Mouse (Mus musculus) thymus, adult 2 months (tissue): ENCODE measurements at regions not wholly inside any gene's neighbourhood (a gene's known extent, or its start where the extent isn't known, plus 50 kb on each side); places are given as distances from the start of the nearest gene placed in this dataset.
"Not testable (repeated sequence)": the region's sequence is repeated elsewhere in the genome, so short reads cannot be mapped to it uniquely, and the experiment has no call there.

Experiments used
- DNase-seq: peaks from one replicate; pipeline ENCODE4 v3.0.0; 2021
- H3K27ac ChIP-seq: fragments of 200-500 bp; 2 replicates; pipeline ENCODE4 v1.5.1; 2012; ENCODE audit warnings: low read length, control low read depth; ENCODE audit not compliant: control insufficient read depth, insufficient read depth
- H3K27me3 ChIP-seq: fragments of 200-500 bp; 2 replicates; pipeline ENCODE4 v1.6.1; 2012; ENCODE audit warnings: mild to moderate bottlenecking, low read length, moderate library complexity, mixed read lengths; ENCODE audit not compliant: control insufficient read depth, insufficient read depth
- H3K36me3 ChIP-seq: fragments of 200-500 bp; 2 replicates; pipeline ENCODE4 v1.6.1; 2012; ENCODE audit warnings: mild to moderate bottlenecking, low read length, moderate library complexity; ENCODE audit not compliant: control insufficient read depth, insufficient read depth
- H3K4me1 ChIP-seq: fragments of 200-500 bp; replicated peaks from 2 replicates; pipeline ENCODE4 v1.6.1; 2012; ENCODE audit warnings: low read length; ENCODE audit not compliant: control insufficient read depth, insufficient read depth
- H3K4me3 ChIP-seq: fragments of 200-500 bp; 2 replicates; pipeline ENCODE4 v1.5.1; 2012; ENCODE audit warnings: mild to moderate bottlenecking, low read length, control low read depth, moderate library complexity; ENCODE audit not compliant: control insufficient read depth, insufficient read depth
- CTCF ChIP-seq: fragments of 200-500 bp; IDR thresholded peaks from 2 replicates; pipeline ENCODE4 v1.5.1; 2012; ENCODE audit warnings: mild to moderate bottlenecking, control low read depth, low read length, moderate library complexity, borderline replicate concordance; ENCODE audit not compliant: control insufficient read depth, poor library complexity, insufficient read depth; ENCODE audit errors: extremely low read depth
- POLR2A ChIP-seq: fragments of 200-500 bp; IDR thresholded peaks from 2 replicates; pipeline ENCODE4 v1.6.1; 2012; ENCODE audit warnings: mild to moderate bottlenecking, low read length, control low read depth, moderate library complexity; ENCODE audit not compliant: control insufficient read depth, poor library complexity, insufficient read depth; ENCODE audit errors: extremely low read depth
- WGBS: fragments of 180-500 bp; shearing (Covaris S2); methylation state at CpG from one replicate; pipeline ENCODE4 v1.1.7; 2018; 5-methylcytosine and 5-hydroxymethylcytosine counted together

GRCm38 (mm10) chr4:10404438-10404837, 469.9 kb upstream of the 2610301B20Rik start:
- H3K4me3 ChIP-seq, result no peak overlapping the region
- no peaks in the 10 kb centered on the region for H3K36me3 ChIP-seq
- whole genome bisulfite sequencing, result 91% methylated on average over 5 of the region's 5 CpGs
- no peaks in the 10 kb centered on the region for H3K4me1 ChIP-seq
- no peak for DNase-seq
- TF ChIP-seq POLR2A, result no peak
- no peak for TF ChIP-seq CTCF
- no peak overlapping the region for H3K27ac ChIP-seq
- no peaks in the 10 kb centered on the region for H3K27me3 ChIP-seq

GRCm38 (mm10) chr4:10405102-10405501, 469.2 kb upstream of the 2610301B20Rik start:
- Histone ChIP-seq H3K4me3 (no peak overlapping the region), H3K27me3 (no peaks in the 10 kb centered on the region), H3K4me1 (no peaks in the 10 kb centered on the region), H3K36me3 (no peaks in the 10 kb centered on the region), H3K27ac (no peak overlapping the region)
- 84% methylated on average over 2 of the region's 2 CpGs for WGBS
- no peak for DNase-seq
- no peak for TF ChIP-seq POLR2A
- TF ChIP-seq CTCF, result no peak

- Histone ChIP-seq H3K36me3 (no peaks in the 10 kb centered on the region), H3K27ac (no peak overlapping the region), H3K27me3 (no peaks in the 10 kb centered on the region), H3K4me3 (no peak overlapping the region), H3K4me1 (no peaks in the 10 kb centered on the region)
- no peak for TF ChIP-seq POLR2A
- no peak for TF ChIP-seq CTCF
- no peak for DNase-seq
Measured at GRCm38 (mm10) chr4:10414274-10414673, 460.0 kb upstream of the 2610301B20Rik start.

GRCm38 (mm10) chr4:10421354-10421753, 452.9 kb upstream of the 2610301B20Rik start:
- no peaks in the 10 kb centered on the region for H3K36me3 ChIP-seq
- no peaks in the 10 kb centered on the region for H3K27me3 ChIP-seq
- no peaks in the 10 kb centered on the region for H3K4me1 ChIP-seq
- TF ChIP-seq CTCF (no peak), POLR2A (no peak)
- no peak overlapping the region for H3K27ac ChIP-seq
- 58% methylated on average over 1 of the region's 1 CpGs for WGBS
- H3K4me3 ChIP-seq, result no peak overlapping the region
- no peak for DNase-seq

- no peak for DNase-seq
- Histone ChIP-seq H3K36me3 (no peaks in the 10 kb centered on the region), H3K27me3 (no peaks in the 10 kb centered on the region), H3K4me1 (no peaks in the 10 kb centered on the region), H3K4me3 (no peak overlapping the region), H3K27ac (no peak overlapping the region)
- TF ChIP-seq CTCF (no peak), POLR2A (no peak)
- WGBS, result 94% methylated on average over 4 of the region's 4 CpGs
Measured at GRCm38 (mm10) chr4:10434438-10434837, 439.9 kb upstream of the 2610301B20Rik start.

- H3K4me3 ChIP-seq, H3K27me3 ChIP-seq, H3K4me1 ChIP-seq, DNase-seq, H3K36me3 ChIP-seq, H3K27ac ChIP-seq: not testable (repeated sequence)
Measured at GRCm38 (mm10) chr4:10439921-10440320, 434.4 kb upstream of the 2610301B20Rik start.

- Histone ChIP-seq H3K27ac (no peak overlapping the region), H3K4me1 (no peaks in the 10 kb centered on the region), H3K27me3 (no peaks in the 10 kb centered on the region), H3K36me3 (no peaks in the 10 kb centered on the region), H3K4me3 (no peak overlapping the region)
- 88% methylated on average over 1 of the region's 1 CpGs for WGBS
- no peak for DNase-seq
- no peak for TF ChIP-seq POLR2A
Measured at GRCm38 (mm10) chr4:10459603-10460002, 414.7 kb upstream of the 2610301B20Rik start.

GRCm38 (mm10) chr4:10480936-10481335, 393.4 kb upstream of the 2610301B20Rik start:
- no peaks in the 10 kb centered on the region for H3K36me3 ChIP-seq
- whole genome bisulfite sequencing, result 95% methylated on average over 1 of the region's 1 CpGs
- H3K4me3 ChIP-seq, result no peak overlapping the region
- no peaks in the 10 kb centered on the region for H3K27me3 ChIP-seq
- DNase-seq, result no peak
- H3K27ac ChIP-seq, result no peak overlapping the region
- no peaks in the 10 kb centered on the region for H3K4me1 ChIP-seq
- TF ChIP-seq POLR2A (no peak), CTCF (no peak)
